Mouse (Mus musculus) layer of hippocampus, adult 9-10 months (tissue): Measurements from ENCODE around the gene Neurl2.
"Not testable (repeated sequence)": the region's sequence is repeated elsewhere in the genome, so short reads cannot be mapped to it uniquely, and the experiment has no call there.

Experiments used
- DNase-seq: peaks from one replicate; pipeline ENCODE4 v3.0.0; 2022; ENCODE audit warnings: low spot score

Gene Neurl2

GRCm38 (mm10) chr2:164833314-164833959, at the start of gene Neurl2:
Neurl2 (minus strand) TSS chr2:164833456.
- peak; percentile 97 for DNase-seq

GRCm38 (mm10) chr2:164882619-164883018, 49.4 kb upstream of the Neurl2 start:
- DNase-seq = no peak

- peak; percentile 88 for DNase-seq
These were observed 46.5 kb upstream of the Neurl2 start for GRCm38 (mm10) chr2:164879568-164880277.

GRCm38 (mm10) chr2:164879228-164879567, 45.9 kb upstream of the Neurl2 start, which contains the start of gene Pcif1:
Pcif1 (plus strand) TSS chr2:164879304.
- DNase-seq = peak; percentile 77

GRCm38 (mm10) chr2:164878509-164879227, 45.4 kb upstream of the Neurl2 start:
- no peak for DNase-seq

- not testable (repeated sequence) for DNase-seq
These were observed 44.3 kb upstream of the Neurl2 start for GRCm38 (mm10) chr2:164877376-164878215.

GRCm38 (mm10) chr2:164875648-164876047, 42.4 kb upstream of the Neurl2 start:
- DNase-seq = not testable (repeated sequence)

GRCm38 (mm10) chr2:164874239-164874769, 41.0 kb upstream of the Neurl2 start:
- DNase-seq = no peak

GRCm38 (mm10) chr2:164873621-164874020, 40.4 kb upstream of the Neurl2 start:
- no peak for DNase-seq

- no peak for DNase-seq
These were observed 38.5 kb upstream of the Neurl2 start for GRCm38 (mm10) chr2:164871602-164872303.

GRCm38 (mm10) chr2:164868491-164868890, 35.2 kb upstream of the Neurl2 start:
- no peak for DNase-seq

- DNase-seq = no peak
These were observed 34.3 kb upstream of the Neurl2 start for GRCm38 (mm10) chr2:164867566-164867965.

GRCm38 (mm10) chr2:164866741-164867551, 33.7 kb upstream of the Neurl2 start:
- DNase-seq = no peak

GRCm38 (mm10) chr2:164864593-164864992, 31.3 kb upstream of the Neurl2 start:
- DNase-seq = no peak

GRCm38 (mm10) chr2:164863411-164863810, 30.2 kb upstream of the Neurl2 start:
- DNase-seq = not testable (repeated sequence)

GRCm38 (mm10) chr2:164862179-164862861, 29.1 kb upstream of the Neurl2 start:
- no peak for DNase-seq

- DNase-seq = no peak
These were observed 27.8 kb upstream of the Neurl2 start for GRCm38 (mm10) chr2:164861094-164861493.

- DNase-seq = no peak
These were observed 26.6 kb upstream of the Neurl2 start for GRCm38 (mm10) chr2:164859640-164860432.

GRCm38 (mm10) chr2:164859155-164859554, 25.9 kb upstream of the Neurl2 start:
- DNase-seq = no peak
